Mouse (Mus musculus) pancreas, adult 10 weeks (tissue): Measurements from ENCODE around the gene Sarm1. TPM values are rescaled to one million over a fixed set of nuclear protein-coding genes. Genes with fewer than 3 reads are reported as not detected.

Experiments used
- polyA plus RNA-seq: library from polyadenylated mRNA; stranded (reverse); fragments of 350-450 nt; fragmentation: Illumina TruSeq; extraction: RNeasy Lipid Tissue Mini Kit (QIAGEN cat#74804); gene quantifications from one replicate; pipeline ENCODE4 v1.2.3, GENCODE M21; 2015; ENCODE audit warnings: low read depth, low replicate concordance; ENCODE audit not compliant: insufficient read depth

Gene Sarm1
- polyA plus RNA-seq, result 2.0 TPM

GRCm38 (mm10) chr11:78497544-78498522, at the start of gene Sarm1:
TSS of gene Sarm1 (minus strand) at chr11:78497754.

GRCm38 (mm10) chr11:78536080-78536689, 38.6 kb upstream of the Sarm1 start, which contains the start of the genes Tnfaip1 and Ift20:
TSS of gene Tnfaip1 (minus strand) at chr11:78536332.
TSS of gene Ift20 (plus strand) at chr11:78536361.

GRCm38 (mm10) chr11:78512025-78512957, 14.7 kb upstream of the Sarm1 start, which contains the start of the genes Tmem199 and Poldip2:
TSS of gene Tmem199 (minus strand) at chr11:78512172.
TSS of gene Poldip2 (plus strand) at chr11:78512193.

GRCm38 (mm10) chr11:78502909-78503650, 5.5 kb upstream of the Sarm1 start, which contains the start of gene Sebox:
TSS of gene Sebox (plus strand) at chr11:78503447.

GRCm38 (mm10) chr11:78499004-78499403, 1.4 kb upstream of the Sarm1 start, which contains the start of gene Vtn:
TSS of gene Vtn (plus strand) at chr11:78499091.

GRCm38 (mm10) chr11:78465568-78466180, 31.9 kb downstream of the Sarm1 start, which contains the start of gene Slc46a1:
TSS of gene Slc46a1 (plus strand) at chr11:78465697.

Other genes with a start within 250 kb of the Sarm1 start
- gene 2610507B11Rik, start 236.0 kb downstream of the Sarm1 start, polyA plus RNA-seq, result 29.5 TPM
- not detected for gene BC030499, start 206.9 kb downstream of the Sarm1 start, polyA plus RNA-seq
- not detected for gene Spag5, start 196.2 kb downstream of the Sarm1 start, polyA plus RNA-seq
- gene Aldoc, start 174.8 kb downstream of the Sarm1 start, polyA plus RNA-seq, result 1.1 TPM
- 7.7 TPM for gene Pigs, start 169.3 kb downstream of the Sarm1 start, polyA plus RNA-seq
- 3.8 TPM for gene Unc119, start 154.3 kb downstream of the Sarm1 start, polyA plus RNA-seq
- not detected for gene Foxn1, start 111.2 kb downstream of the Sarm1 start, polyA plus RNA-seq
- gene Slc13a2, start 75.5 kb downstream of the Sarm1 start, polyA plus RNA-seq, result not detected
- 2.1 TPM for gene Slc46a1, start 32.1 kb downstream of the Sarm1 start, polyA plus RNA-seq
- gene Vtn, start 1.3 kb upstream of the Sarm1 start, polyA plus RNA-seq, result 22.4 TPM
- gene Sebox, start 5.7 kb upstream of the Sarm1 start, polyA plus RNA-seq, result not detected
- 4.0 TPM for gene Tmem199, start 14.4 kb upstream of the Sarm1 start, polyA plus RNA-seq
- gene Poldip2, start 14.4 kb upstream of the Sarm1 start, polyA plus RNA-seq, result 12.8 TPM
- gene Tnfaip1, start 38.6 kb upstream of the Sarm1 start, polyA plus RNA-seq, result 11.8 TPM
- gene Ift20, start 38.6 kb upstream of the Sarm1 start, polyA plus RNA-seq, result 65.8 TPM
- 164 TPM for gene Tmem97, start 53.0 kb upstream of the Sarm1 start, polyA plus RNA-seq
- gene Nlk, start 199.6 kb upstream of the Sarm1 start, polyA plus RNA-seq, result 6.3 TPM